Mouse (Mus musculus): Measurements from ENCODE around the gene Tanc1. TPM values are rescaled to one million over a fixed set of nuclear protein-coding genes. Genes with fewer than 3 reads are reported as not detected.

Tanc1 gene
- polyA plus RNA-seq, 1 experiment from 2014 or later, result 23.6 TPM

GRCm38 (mm10) chr2:59783055-59783831, 171.4 kb downstream of the Tanc1 start:
- WGBS, result 75% methylated on average over 12 of the region's 12 CpGs
- Histone ChIP-seq H3K4me3 (replicated peaks) (no peak overlapping the region), H3K4me1 (peaks cover 5% of the 10 kb centered on the region; the same call in 1 of the 2 replicates), H3K4me2 (no peak overlapping the region), H3K9me3 (no peaks in the 10 kb centered on the region), H3K27ac (no peak overlapping the region), H3K27me3 (no peaks in the 10 kb centered on the region), H3K9ac (no peak overlapping the region), H3K36me3 (replicated peaks) (peaks cover 4% of the 10 kb centered on the region; the same call in 1 of the 2 replicates)
- no peak for ATAC-seq (ENCODE audit: low FRiP score)

- Histone ChIP-seq H3K27ac (no peak overlapping the region), H3K4me3 (replicated peaks) (no peak overlapping the region), H3K4me2 (no peak overlapping the region), H3K27me3 (no peaks in the 10 kb centered on the region), H3K36me3 (replicated peaks) (peaks cover 4% of the 10 kb centered on the region; the same call in 1 of the 2 replicates), H3K4me1 (peaks cover 12% of the 10 kb centered on the region), H3K9ac (no peak overlapping the region), H3K9me3 (no peaks in the 10 kb centered on the region)
- 87% methylated on average over 12 of the region's 12 CpGs for WGBS
- ATAC-seq (ENCODE audit: low FRiP score), result no peak
Measured at GRCm38 (mm10) chr2:59783832-59784627, 172.2 kb downstream of the Tanc1 start.

- H3K27me3 ChIP-seq, result no peaks in the 10 kb centered on the region
- peaks cover 17% of the 10 kb centered on the region for H3K4me1 ChIP-seq
- H3K4me3 ChIP-seq (replicated peaks), result no peak overlapping the region
- no peak overlapping the region for H3K27ac ChIP-seq
- WGBS, result 92% methylated on average over 6 of the region's 6 CpGs
- H3K9me3 ChIP-seq, result no peaks in the 10 kb centered on the region
- no peak for ATAC-seq (ENCODE audit: low FRiP score)
- no peak overlapping the region for H3K4me2 ChIP-seq
- H3K36me3 ChIP-seq (replicated peaks), result peaks cover 4% of the 10 kb centered on the region; the same call in 1 of the 2 replicates
- no peak overlapping the region for H3K9ac ChIP-seq
Measured at GRCm38 (mm10) chr2:59784628-59784883, 172.7 kb downstream of the Tanc1 start.

DNA sequence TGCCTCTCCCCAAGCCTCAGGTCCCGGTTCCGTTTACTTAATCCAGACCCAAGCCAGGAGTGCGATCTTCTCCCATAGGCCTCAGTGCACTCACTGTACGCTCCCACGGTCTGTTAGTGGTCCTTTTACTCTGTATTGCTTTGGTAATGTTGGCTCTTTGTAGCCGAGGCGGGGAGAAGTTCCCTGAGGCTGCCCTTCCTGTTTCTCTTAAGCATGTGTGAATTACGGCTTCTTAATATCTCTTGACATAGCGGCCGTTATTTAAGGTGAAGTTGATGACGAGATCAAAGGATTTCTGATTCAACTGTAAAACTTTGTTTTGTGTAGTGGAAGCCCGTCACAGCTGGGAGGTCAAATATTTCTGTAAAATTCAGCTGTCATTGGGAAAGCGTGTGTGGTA, 173.8 kb downstream of the Tanc1 start:
- H3K27me3 ChIP-seq, result no peaks in the 10 kb centered on the region
- no peak for ATAC-seq (ENCODE audit: low FRiP score)
- H3K36me3 ChIP-seq (replicated peaks), result peaks cover 4% of the 10 kb centered on the region; the same call in 1 of the 2 replicates
- H3K9me3 ChIP-seq, result no peaks in the 10 kb centered on the region
- H3K4me1 ChIP-seq, result peaks cover 17% of the 10 kb centered on the region
- H3K4me2 ChIP-seq, result no peak overlapping the region
- 85% methylated on average over 13 of the region's 13 CpGs for WGBS
- H3K4me3 ChIP-seq (replicated peaks), result no peak overlapping the region
- no peak overlapping the region for H3K9ac ChIP-seq
- H3K27ac ChIP-seq, result no peak overlapping the region

DNA sequence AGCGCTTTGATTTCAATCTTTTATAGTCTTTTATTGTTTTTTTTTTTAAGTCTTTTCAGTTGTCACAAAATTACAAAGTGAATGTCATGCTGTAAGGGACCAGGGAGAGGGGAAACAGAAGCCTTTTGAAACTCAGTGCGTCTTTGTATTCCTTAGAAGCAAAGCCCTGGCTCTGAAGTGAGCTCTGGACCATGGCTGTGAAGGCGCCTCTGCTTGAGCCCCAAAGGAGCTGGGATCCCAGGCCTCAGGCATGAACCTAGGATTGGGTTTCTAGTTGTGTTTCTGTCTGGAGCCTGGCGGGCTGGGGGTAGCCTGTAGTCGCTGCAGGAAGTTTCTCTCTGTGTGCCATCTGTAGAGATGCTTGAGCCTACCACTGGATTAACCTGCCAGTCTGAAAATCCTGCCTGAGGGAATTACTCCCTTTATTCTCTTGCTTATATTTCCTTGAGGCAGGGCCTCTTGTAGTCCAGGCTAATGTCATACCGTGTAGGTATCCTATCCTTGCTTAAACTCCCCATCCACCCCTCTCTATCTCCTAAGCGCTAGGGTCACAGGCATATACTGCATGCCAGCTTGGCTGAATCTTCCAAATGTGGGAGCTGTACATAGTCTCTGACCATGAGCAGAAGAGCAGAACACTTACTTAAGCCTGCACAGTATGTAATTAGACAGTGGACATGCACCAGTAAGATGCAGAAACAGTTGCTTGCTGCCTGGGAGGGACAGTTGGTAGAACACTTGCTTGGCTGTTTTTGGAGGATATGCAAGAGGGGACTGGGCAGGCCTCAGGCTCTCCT, 177.1 kb downstream of the Tanc1 start:
- WGBS, result 58% methylated on average over 7 of the region's 7 CpGs
- Histone ChIP-seq H3K9ac (no peak overlapping the region), H3K27ac (peak overlapping the region; percentile 53; the same call in 1 of the 2 replicates)

GRCm38 (mm10) chr2:59791596-59791995, 179.8 kb downstream of the Tanc1 start:
- WGBS, result 91% methylated on average over 8 of the region's 8 CpGs
- Histone ChIP-seq H3K9me3 (no peaks in the 10 kb centered on the region), H3K4me1 (peaks cover 14% of the 10 kb centered on the region), H3K27me3 (no peaks in the 10 kb centered on the region), H3K27ac (no peak overlapping the region), H3K36me3 (replicated peaks) (peaks cover 35% of the 10 kb centered on the region), H3K4me3 (replicated peaks) (no peak overlapping the region), H3K4me2 (no peak overlapping the region), H3K9ac (no peak overlapping the region)
- no peak for ATAC-seq (ENCODE audit: low FRiP score)

More for the DNA sequence above, 177.1 kb downstream of the Tanc1 start:
- peaks cover 14% of the 10 kb centered on the region for H3K4me1 ChIP-seq
- ATAC-seq (ENCODE audit: low FRiP score), result no peak
- H3K36me3 ChIP-seq (replicated peaks), result peaks cover 29% of the 10 kb centered on the region
- H3K4me2 ChIP-seq, result no peak overlapping the region
- no peak overlapping the region for H3K4me3 ChIP-seq (replicated peaks)
- H3K27me3 ChIP-seq, result no peaks in the 10 kb centered on the region
- no peaks in the 10 kb centered on the region for H3K9me3 ChIP-seq

- H3K4me1 ChIP-seq, result peaks cover 11% of the 10 kb centered on the region
- H3K36me3 ChIP-seq (replicated peaks), result peaks cover 35% of the 10 kb centered on the region
- no peak overlapping the region for H3K9ac ChIP-seq
- no peak overlapping the region for H3K4me2 ChIP-seq
- no peak overlapping the region for H3K4me3 ChIP-seq (replicated peaks)
- H3K27me3 ChIP-seq, result no peaks in the 10 kb centered on the region
- H3K9me3 ChIP-seq, result no peaks in the 10 kb centered on the region
- WGBS, result 89% methylated on average over 9 of the region's 9 CpGs
- ATAC-seq (ENCODE audit: low FRiP score), result no peak
- H3K27ac ChIP-seq, result no peak overlapping the region
Measured at GRCm38 (mm10) chr2:59793337-59793736, 181.5 kb downstream of the Tanc1 start.

- ATAC-seq (ENCODE audit: low FRiP score), result no peak
- Histone ChIP-seq H3K4me2 (no peak overlapping the region), H3K9ac (no peak overlapping the region), H3K27ac (no peak overlapping the region), H3K4me1 (peaks cover 10% of the 10 kb centered on the region), H3K36me3 (replicated peaks) (peaks cover 35% of the 10 kb centered on the region), H3K9me3 (no peaks in the 10 kb centered on the region), H3K4me3 (replicated peaks) (no peak overlapping the region), H3K27me3 (no peaks in the 10 kb centered on the region)
- 88% methylated on average over 6 of the region's 6 CpGs for WGBS
Measured at GRCm38 (mm10) chr2:59794838-59795237, 183.0 kb downstream of the Tanc1 start.

DNA sequence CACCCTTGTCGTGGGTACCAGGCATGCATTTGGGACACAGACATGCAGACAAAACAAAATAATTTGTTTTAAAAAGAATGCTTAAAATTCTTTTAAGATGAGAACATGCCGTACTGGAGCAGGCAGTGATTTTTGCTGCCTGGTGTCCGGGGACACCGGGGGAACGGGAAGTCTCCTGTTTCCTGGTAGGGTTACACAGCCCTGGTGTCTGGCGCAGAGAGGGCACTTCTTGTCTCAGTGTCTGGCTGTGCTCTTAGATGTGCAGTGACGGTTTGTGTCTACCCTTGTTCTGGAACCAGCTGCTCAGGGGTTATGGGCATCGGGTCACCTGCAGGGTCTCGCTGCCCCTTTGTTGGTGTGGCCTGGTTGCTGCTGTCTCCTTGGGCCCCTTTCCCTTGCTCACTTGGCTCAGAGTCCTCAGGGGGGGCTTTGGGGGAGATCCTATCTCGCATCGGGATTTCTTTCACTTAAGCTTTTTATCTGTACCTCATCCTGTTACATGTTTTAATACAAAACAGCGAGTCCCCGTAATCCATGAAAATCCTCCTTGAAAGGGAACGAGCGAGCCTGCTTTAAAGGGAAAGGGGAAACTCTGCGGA, 187.2 kb downstream of the Tanc1 start:
- Histone ChIP-seq H3K27me3 (no peaks in the 10 kb centered on the region), H3K4me1 (peaks cover 10% of the 10 kb centered on the region), H3K36me3 (replicated peaks) (peaks cover 31% of the 10 kb centered on the region), H3K4me3 (replicated peaks) (no peak overlapping the region), H3K4me2 (no peak overlapping the region), H3K9me3 (no peaks in the 10 kb centered on the region), H3K27ac (0 out of 2 replicates have a peak overlapping the region, but pooled peaks have one; percentile 5), H3K9ac (no peak overlapping the region)
- no peak for ATAC-seq (ENCODE audit: low FRiP score)
- 62% methylated on average over 16 of the region's 16 CpGs for WGBS

DNA sequence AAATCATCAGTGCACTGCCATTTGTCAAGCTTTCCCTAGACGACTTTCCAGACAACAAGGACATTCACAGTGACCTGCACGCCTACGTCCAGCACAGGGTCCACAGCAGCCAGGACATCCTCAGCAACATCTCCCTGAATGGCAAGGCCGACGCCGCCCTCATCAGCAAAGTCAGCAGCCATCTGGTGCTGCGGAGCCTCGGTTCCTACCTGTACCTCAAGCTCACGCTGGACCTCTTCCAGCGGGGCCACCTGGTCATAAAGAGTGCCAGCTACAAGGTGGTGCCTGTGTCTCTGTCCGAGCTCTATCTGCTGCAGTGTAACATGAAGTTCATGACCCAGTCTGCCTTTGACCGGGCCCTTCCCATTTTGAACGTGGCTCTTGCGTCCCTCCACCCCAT, 187.7 kb downstream of the Tanc1 start:
- Histone ChIP-seq H3K9me3 (no peaks in the 10 kb centered on the region), H3K4me1 (peaks cover 10% of the 10 kb centered on the region), H3K9ac (no peak overlapping the region), H3K36me3 (replicated peaks) (peaks cover 31% of the 10 kb centered on the region), H3K4me2 (no peak overlapping the region), H3K27me3 (no peaks in the 10 kb centered on the region), H3K4me3 (replicated peaks) (no peak overlapping the region), H3K27ac (no peak overlapping the region)
- 83% methylated on average over 14 of the region's 14 CpGs for WGBS
- ATAC-seq (ENCODE audit: low FRiP score), result no peak

DNA sequence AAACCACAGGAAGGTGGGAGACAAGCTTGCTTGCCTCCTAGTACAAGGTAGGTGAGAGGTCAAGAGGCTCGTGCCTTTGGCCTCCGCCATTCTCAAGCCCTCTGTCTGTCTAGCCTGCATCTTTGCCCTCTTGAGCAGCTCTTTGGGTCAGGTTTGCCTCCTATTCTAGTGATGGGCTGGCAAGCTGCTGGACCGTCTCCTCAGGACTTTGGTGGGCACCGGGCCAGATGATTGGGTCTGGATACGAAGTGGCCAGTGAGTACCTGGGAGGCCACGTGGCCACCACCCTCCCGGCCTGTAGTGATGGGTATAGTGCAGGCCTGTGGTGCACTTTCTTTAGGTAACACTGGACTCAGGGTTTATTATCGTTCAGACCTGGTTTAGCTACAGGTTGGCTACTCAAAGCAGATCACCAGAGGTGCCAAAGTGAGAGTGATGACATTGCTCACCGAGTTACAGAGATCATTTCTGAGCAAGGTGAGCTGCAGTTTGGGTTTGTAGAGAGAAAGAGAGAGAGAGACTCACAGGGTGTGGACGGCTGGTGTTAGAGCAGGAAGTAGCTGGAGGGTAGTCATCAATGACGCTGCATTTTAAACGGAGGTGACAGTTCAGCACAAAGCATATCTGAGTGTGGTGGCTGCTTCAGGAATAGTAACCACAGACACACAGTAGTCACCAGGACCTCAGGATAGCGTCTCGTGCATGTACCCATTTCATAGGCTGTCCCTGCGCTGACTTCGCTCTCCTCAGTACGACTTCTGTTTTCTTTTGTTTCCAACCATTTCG, 188.8 kb downstream of the Tanc1 start:
- no peak for ATAC-seq (ENCODE audit: low FRiP score)
- Histone ChIP-seq H3K9ac (no peak overlapping the region), H3K4me1 (peaks cover 13% of the 10 kb centered on the region), H3K27me3 (no peaks in the 10 kb centered on the region), H3K4me3 (replicated peaks) (no peak overlapping the region), H3K27ac (no peak overlapping the region), H3K4me2 (no peak overlapping the region), H3K9me3 (no peaks in the 10 kb centered on the region), H3K36me3 (replicated peaks) (peaks cover 26% of the 10 kb centered on the region)
- 96% methylated on average over 18 of the region's 18 CpGs for WGBS

All from forebrain, embryonic 12.5 days (tissue).